Mouse (Mus musculus) heart, postnatal 14 days (tissue): ENCODE results near the gene Ccdc30. TPM values are rescaled to one million over a fixed set of nuclear protein-coding genes. Genes with fewer than 3 reads are reported as not detected.

ENCODE experiments used
- total RNA-seq, 2 experiments: library from RNA; stranded (reverse); gene quantifications; 2 replicates each; pipeline ENCODE4 v1.2.3; 2021

Gene Ccdc30
- total RNA-seq, 2 experiments from 2014 or later = 0.27 to 0.38 TPM

Other genes with a start within 250 kb of the Ccdc30 start
- gene Zfp691, start 241.3 kb downstream of the Ccdc30 start, total RNA-seq = 10 to 100 TPM; 18.7 to 20.2 TPM
- gene Ermap, start 225.5 kb downstream of the Ccdc30 start, total RNA-seq = under 1 TPM; 0.05 to 0.24 TPM
- gene Svbp, start 220.2 kb downstream of the Ccdc30 start, total RNA-seq = 10 to 100 TPM; 22.1 to 24.5 TPM
- gene Tmem269, start 197.3 kb downstream of the Ccdc30 start, total RNA-seq = not detected
- 10 to 100 TPM; 21.1 to 23.4 TPM for gene AU022252, start 182.8 kb downstream of the Ccdc30 start, total RNA-seq
- gene P3h1, start 182.6 kb downstream of the Ccdc30 start, total RNA-seq = 10 to 100 TPM; 18.1 to 19.5 TPM
- gene Cldn19, start 160.1 kb downstream of the Ccdc30 start, total RNA-seq = under 1 TPM in 1 of 2 experiments, not detected in 1; 0.36 TPM
- gene Ybx1, start 120.9 kb downstream of the Ccdc30 start, total RNA-seq = 100 to 1,000 TPM; 725 to 726 TPM
- 10 to 100 TPM; 11.0 to 11.2 TPM for gene Ppih, start 95.0 kb downstream of the Ccdc30 start, total RNA-seq
- 1 to 10 TPM; 8.4 to 8.5 TPM for gene Ppcs, start 6.9 kb upstream of the Ccdc30 start, total RNA-seq
- not detected for gene Zmynd12, start 7.3 kb upstream of the Ccdc30 start, total RNA-seq
- gene Rimkla, start 77.1 kb upstream of the Ccdc30 start, total RNA-seq = under 1 TPM; 0.68 to 0.76 TPM
- 10 to 100 TPM; 26.5 to 32.7 TPM for gene Foxj3, start 121.5 kb upstream of the Ccdc30 start, total RNA-seq
- gene Frg2f1, start 124.0 kb upstream of the Ccdc30 start, total RNA-seq = 1 to 10 TPM; 4.2 to 6.7 TPM
- not detected for gene Guca2a, start 222.2 kb upstream of the Ccdc30 start, total RNA-seq
- gene Guca2b, start 243.4 kb upstream of the Ccdc30 start, total RNA-seq = not detected